Mouse (Mus musculus) adrenal gland, postnatal 25 days (tissue): ENCODE data around the gene Blmh. TPM values are rescaled to one million over a fixed set of nuclear protein-coding genes. Genes with fewer than 3 reads are reported as not detected.

Experiments
- DNase-seq: peaks from one replicate; pipeline ENCODE4 v3.0.0; 2021; ENCODE audit warnings: mixed read lengths
- total RNA-seq: library from RNA; stranded (reverse); gene quantifications from 2 replicates; pipeline ENCODE4 v1.2.3, GENCODE M21; 2021

The Blmh gene
- total RNA-seq, 1 experiment from 2014 or later: 59.5 TPM

DNA sequence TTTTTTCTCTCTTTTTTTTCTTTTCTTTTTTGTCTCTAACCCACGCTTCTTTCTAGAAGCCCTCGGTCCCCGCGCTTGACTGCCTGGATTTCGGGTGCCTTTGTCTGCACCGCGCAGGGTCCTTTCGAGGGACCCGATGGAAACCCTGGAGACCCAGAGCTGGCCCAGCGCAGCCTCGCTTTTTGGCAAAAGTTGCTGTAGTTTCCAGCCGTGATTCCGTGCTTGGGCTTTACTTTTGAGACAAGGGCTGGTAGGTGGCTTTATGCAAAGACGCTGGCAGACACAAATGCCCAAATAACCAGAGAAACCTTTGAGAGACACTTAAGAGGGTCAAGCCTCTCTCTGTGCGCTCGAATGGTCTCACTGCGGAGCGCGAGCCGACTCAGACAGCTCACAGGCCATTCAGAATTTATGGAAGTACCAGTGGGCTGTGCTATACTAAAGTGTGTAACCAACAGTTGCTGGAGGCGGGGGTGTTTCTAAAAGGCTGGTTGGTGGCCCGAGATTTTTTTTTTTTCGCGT lies 74.2 kb downstream of the Blmh start:
- DNase-seq: no peak

DNA sequence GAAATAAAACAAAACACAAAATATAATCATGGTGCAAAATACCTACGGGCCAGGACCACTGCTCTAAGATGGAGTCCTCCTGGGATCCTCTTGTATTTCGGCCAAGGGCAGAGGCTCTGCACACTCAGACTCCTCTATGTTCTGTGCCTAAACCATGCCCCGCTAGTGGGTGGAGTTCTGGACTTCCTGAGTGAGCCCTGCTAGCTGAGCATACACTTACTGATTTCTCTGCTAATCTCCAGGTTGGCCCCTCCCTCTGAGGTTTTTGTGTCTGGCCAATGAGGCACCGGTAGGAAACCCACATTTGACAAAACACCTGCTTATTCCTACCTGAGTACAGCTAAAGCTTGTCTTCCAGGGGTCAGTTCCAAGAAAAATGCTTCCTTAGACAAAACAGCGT lies 76.1 kb downstream of the Blmh start:
- DNase-seq: no peak

DNA sequence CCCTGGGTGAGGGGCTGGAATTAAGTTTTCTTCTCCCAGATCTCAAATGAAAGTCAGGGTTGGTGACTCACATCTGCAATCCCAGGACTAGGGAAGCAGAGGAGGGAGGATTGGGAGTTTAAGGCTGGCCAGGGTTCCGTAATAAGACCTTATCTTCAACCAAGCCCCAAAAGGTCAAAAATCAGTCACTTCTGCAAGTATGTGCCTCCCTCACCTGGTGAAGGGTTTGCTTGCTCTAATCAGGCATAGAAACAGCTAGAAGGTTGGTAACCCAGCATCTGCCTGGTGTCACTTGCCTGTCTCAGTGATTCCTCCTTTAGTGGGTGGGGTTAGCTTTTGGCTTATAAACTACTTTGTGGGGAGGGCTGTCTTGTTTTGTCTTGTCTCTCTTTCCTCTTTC lies 77.8 kb downstream of the Blmh start:
- DNase-seq: no peak

GRCm38 (mm10) chr11:77005881-77006280 lies 81.3 kb downstream of the Blmh start:
- DNase-seq: no peak

DNA sequence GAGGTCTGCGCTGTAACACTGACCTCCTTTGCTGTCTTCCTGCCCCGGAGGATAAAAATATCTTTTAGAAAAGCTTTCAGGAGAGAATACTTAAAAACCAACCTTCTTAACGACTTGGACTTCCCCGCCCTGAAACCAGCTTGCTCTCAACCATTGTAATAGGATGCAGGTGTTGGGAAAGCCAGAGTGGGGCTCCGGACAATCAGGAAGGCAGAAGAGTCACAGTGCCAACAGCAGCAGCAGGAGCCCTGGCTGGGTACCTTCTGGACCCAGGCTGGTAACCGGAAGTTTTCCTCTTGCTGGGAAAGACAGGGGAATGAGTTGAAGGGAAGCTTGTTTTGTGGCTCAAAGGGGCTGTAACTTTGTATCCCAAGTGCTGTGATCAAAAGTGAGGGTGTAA lies 82.0 kb downstream of the Blmh start:
- DNase-seq: no peak

- no peak for DNase-seq
Measured at GRCm38 (mm10) chr11:77009069-77010025, 84.7 kb downstream of the Blmh start.

GRCm38 (mm10) chr11:77010762-77011475 lies 86.3 kb downstream of the Blmh start:
- no peak for DNase-seq

DNA sequence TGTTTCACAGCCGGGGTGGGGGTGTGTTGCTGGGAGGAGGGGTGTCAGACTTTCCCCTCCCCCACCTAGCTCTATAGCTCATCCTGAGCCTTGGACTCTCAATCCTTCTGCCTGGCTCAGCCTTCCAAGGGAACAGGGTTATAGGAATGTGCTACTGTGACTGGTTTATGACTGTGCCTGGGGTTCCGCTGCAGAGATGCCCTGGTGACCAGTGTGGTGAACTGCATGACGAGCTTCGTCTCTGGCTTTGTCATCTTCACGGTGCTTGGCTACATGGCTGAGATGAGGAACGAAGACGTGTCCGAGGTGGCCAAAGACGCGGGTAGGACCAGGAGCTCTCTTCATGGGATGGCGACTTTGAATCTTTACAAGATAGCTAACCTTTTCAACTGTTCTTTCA lies 93.4 kb downstream of the Blmh start:
- DNase-seq: no peak

DNA sequence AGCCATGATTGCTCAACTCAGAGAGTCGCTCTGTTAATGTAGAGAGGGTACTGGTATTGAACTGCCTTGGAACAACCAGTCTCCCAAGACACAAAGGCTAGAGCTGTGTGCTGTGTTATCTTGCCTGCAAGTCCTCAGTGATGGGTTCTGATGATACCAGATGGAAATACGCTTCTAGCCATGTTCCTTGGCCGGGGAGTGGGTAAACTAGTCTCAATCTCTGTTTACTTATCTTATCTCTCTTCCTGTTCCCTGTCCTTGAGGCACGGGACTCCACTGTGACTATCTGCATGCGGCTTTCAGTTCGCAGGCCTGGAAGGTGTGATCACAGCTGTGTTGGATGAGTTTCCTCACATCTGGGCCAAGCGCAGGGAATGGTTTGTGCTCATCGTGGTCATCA lies 94.9 kb downstream of the Blmh start:
- DNase-seq: no peak

- no peak for DNase-seq
Measured at GRCm38 (mm10) chr11:77021749-77022396, 97.3 kb downstream of the Blmh start.

DNA sequence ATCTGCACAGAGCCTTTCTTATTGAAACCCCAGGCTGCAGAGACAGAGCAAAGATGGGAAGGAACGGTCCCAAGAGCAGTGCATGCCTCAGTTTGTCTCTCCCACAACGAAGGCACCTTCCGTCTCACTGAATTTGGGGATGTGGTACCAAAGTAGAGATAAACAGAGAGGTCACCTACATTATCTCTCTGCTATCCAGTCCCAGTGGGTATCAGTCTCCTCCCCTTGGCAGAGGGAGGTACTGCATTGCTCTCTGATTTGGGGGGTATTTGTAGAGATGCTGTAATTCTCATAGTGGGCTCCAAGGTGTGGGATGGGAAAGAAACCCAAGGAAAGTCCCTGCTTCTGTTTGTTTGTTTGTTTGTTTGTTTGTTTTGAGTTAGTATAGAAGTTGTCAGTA lies 102.0 kb downstream of the Blmh start:
- no peak for DNase-seq

DNA sequence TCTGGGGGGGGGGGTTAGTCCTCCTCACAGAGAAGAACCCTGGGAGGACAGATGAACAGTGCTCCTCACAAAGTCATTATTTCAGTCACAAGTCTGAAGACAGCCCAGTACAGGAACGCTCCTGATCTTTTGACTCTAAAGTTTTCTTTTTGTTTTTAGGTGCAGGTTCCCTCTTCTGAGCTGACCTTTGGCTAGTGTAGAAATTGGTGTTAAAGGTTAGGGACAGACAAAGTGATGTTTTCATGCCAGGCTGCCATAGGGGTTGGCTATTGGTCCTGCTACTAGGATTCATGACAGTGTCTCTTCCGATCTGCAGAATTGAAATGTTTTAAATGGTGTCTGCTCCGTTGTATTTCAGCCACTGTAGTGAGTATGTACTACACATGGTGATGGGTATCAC lies 103.5 kb downstream of the Blmh start:
- no peak for DNase-seq

DNA sequence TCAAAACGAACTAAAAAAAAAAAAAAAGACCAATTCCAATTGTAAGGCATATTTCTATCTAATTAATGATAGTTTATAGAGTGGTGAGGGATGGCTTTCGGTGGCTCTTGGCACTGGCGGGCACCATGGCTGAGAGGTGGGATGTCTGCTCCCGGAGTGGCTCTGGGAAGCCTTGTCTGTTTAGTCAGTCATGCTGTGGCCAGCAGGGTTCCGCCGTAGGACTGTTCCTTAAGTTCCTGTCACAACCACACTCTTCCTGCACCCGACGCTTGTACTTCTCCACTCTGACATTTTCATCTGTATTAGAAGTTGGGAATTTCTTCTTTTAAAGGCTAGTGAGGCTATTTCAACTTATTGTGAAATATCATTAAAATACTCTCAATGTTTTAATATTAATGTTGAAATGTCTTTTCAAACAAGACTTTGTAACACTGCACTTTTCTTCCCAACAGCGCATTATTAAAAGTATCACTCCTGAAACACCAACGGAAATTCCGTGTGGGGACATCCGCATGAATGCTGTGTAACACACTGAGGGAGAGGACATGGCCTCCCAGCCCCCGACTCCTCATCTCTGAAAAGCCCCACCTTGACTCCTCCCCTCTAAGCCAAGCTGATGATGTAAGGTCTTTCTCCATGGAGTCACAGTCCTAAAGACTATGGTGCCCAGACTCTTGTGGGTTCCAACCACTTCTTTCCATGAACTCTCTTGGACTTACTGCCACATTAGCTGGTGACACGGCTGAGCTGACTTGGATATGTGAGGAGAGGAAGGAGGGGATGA lies 106.7 kb downstream of the Blmh start:
- no peak for DNase-seq

Other genes starting within 250 kb of the Blmh start
- 27.4 and 30.2 TPM in 2 replicates for gene Trarg1, start 245.0 kb upstream of the Blmh start, total RNA-seq
- 44.6 and 77.1 TPM in 2 replicates for gene Gosr1, start 161.2 kb upstream of the Blmh start, total RNA-seq
- 39.7 and 45.4 TPM in 2 replicates for gene Cpd, start 77.8 kb upstream of the Blmh start, total RNA-seq
- gene Tmigd1, start 22.6 kb upstream of the Blmh start, total RNA-seq: 1.1 TPM in 1 of 2 replicates, not detected in the other
- gene Slc6a4, start 73.8 kb downstream of the Blmh start, total RNA-seq: 30.9 and 47.0 TPM in 2 replicates
- 27.9 and 28.7 TPM in 2 replicates for gene Nsrp1, start 153.6 kb downstream of the Blmh start, total RNA-seq